Comparison of ENCODE assay signal across 10 mouse cellular contexts in the genomic region with DNA sequence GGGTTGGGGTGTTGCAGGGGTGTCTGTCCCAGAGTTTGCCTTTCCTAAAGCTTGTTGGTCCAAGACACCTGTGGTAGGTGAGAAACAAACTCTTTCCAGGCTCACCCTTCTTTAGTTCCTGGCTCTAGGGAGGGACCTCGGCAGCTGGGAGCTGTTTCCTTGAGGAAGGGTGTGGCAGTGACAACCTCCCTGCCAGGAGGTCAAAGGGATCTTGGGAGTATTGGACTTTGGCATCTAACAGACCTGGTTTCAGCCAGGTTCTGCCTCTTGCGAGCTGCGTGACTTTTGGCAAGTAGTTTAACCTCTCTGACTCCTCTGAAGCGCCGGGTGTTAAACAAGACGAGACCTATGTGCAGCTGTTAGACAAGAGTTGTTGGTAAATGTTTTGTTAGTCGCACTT. TPM values are rescaled to one million over a fixed set of nuclear protein-coding genes. Genes with fewer than 3 reads are reported as not detected.
A peak's percentile ranks its signal among the peaks of the same experiment; 100 is the strongest.
DNase-seq lines count a peak whose midpoint lies in the region; ATAC-seq and TF ChIP-seq lines count a peak whose summit lies in the region.
"Had no signal": no experiment of that assay in that cellular context is flagged by ENCODE, and none has a peak within 500 bp of the region (broad histone marks: within the 10 kb centered on the region; RNA-seq: fewer than 3 reads in every experiment).

No protein-coding gene starts in this region.

- peak overlapping the region; percentile 48 for H3ac ChIP-seq in C2C12 (ENCODE audit: control insufficient read depth, insufficient read length, low read depth)

- no peaks in the 10 kb centered on the region for H3K9me3 ChIP-seq in intestine, embryonic 15.5 days
- H3K9me3 ChIP-seq in liver, embryonic 12.5 days (replicated peaks): no peaks in the 10 kb centered on the region
- no peaks in the 10 kb centered on the region for H3K9me3 ChIP-seq in hindbrain, embryonic 11.5 days (ENCODE audit: control insufficient read depth, low read length)

- peak overlapping the region; percentile 86 for H3K27ac ChIP-seq in brown adipose tissue, adult 24 weeks (replicated peaks; ENCODE audit: low read depth, low read length)
- H3K27ac ChIP-seq in intestine, embryonic 15.5 days: peak overlapping the region; percentile 93
- H3K27ac ChIP-seq in liver, embryonic 12.5 days: peak overlapping the region; percentile 31; the same call in 1 of the 2 replicates
- no peak overlapping the region for H3K27ac ChIP-seq in hindbrain, embryonic 11.5 days (ENCODE audit: low read depth, low read length)
- H3K27ac ChIP-seq: macrophage had no signal

- H3K9ac ChIP-seq in intestine, embryonic 15.5 days: no peak overlapping the region
- H3K9ac ChIP-seq in liver, embryonic 12.5 days: no peak overlapping the region
- H3K9ac ChIP-seq in hindbrain, embryonic 11.5 days (ENCODE audit: low read depth, low read length): no peak overlapping the region

- H3K4me2 ChIP-seq in intestine, embryonic 15.5 days (replicated peaks): peak overlapping the region; percentile 52
- peak overlapping the region; percentile 13 for H3K4me2 ChIP-seq in liver, embryonic 12.5 days
- H3K4me2 ChIP-seq in hindbrain, embryonic 11.5 days (replicated peaks; ENCODE audit: low read depth, low read length): no peak overlapping the region

- WGBS in intestine, embryonic 15.5 days: 34% methylated on average over 7 of the region's 7 CpGs
- WGBS in liver, embryonic 12.5 days (ENCODE audit: insufficient replicate concordance): 74% methylated on average over 7 of the region's 7 CpGs
- WGBS in hindbrain, embryonic 11.5 days: 79% methylated on average over 7 of the region's 7 CpGs

- DNase-seq in gastrocnemius, postnatal 36 days: no peak
- DNase-seq in c-Kit-positive CD71-positive TER-119-positive erythroid progenitor cells, embryonic 14.5 days (ENCODE audit: low spot score): no peak
- DNase-seq in right cerebral cortex, adult 2 months (ENCODE audit: low spot score in 2 of 2): no peak
- DNase-seq in hindbrain, embryonic 11.5 days (ENCODE audit: low spot score): no peak

- ATAC-seq in intestine, embryonic 15.5 days: peak; percentile 76
- no peak for ATAC-seq in liver, embryonic 12.5 days
- ATAC-seq in hindbrain, embryonic 11.5 days (ENCODE audit: low FRiP score): no peak

- peaks cover 34% of the 10 kb centered on the region for H3K4me1 ChIP-seq in brown adipose tissue, adult 24 weeks (ENCODE audit: control insufficient read depth, insufficient read depth, insufficient read length, low read length)
- peaks cover 44% of the 10 kb centered on the region for H3K4me1 ChIP-seq in intestine, embryonic 15.5 days (replicated peaks)
- peaks cover 24% of the 10 kb centered on the region; the same call in 1 of the 2 replicates for H3K4me1 ChIP-seq in liver, embryonic 12.5 days
- H3K4me1 ChIP-seq in hindbrain, embryonic 11.5 days (replicated peaks; ENCODE audit: control insufficient read depth, insufficient read depth, low read length): no peaks in the 10 kb centered on the region

- intact Hi-C loops in gastrocnemius, postnatal 36 days (cut with DNase I): no loop called here

- H3K79me2 ChIP-seq in C2C12 (ENCODE audit: control insufficient read depth, insufficient read depth): peaks cover 93% of the 10 kb centered on the region

- TF ChIP-seq CTCF in C2C12 (IDR thresholded peaks at IDR 0.05; ENCODE audit: control insufficient read depth, insufficient read depth, insufficient read length): no peak

- peaks cover 50% of the 10 kb centered on the region for H3K79me3 ChIP-seq in C2C12 (ENCODE audit: low read depth)

- no peaks in the 10 kb centered on the region for H3K27me3 ChIP-seq in C2C12 (ENCODE audit: control insufficient read depth, insufficient read depth, insufficient read length)
- no peaks in the 10 kb centered on the region for H3K27me3 ChIP-seq in intestine, embryonic 15.5 days (replicated peaks)
- H3K27me3 ChIP-seq in liver, embryonic 12.5 days (replicated peaks): no peaks in the 10 kb centered on the region
- H3K27me3 ChIP-seq in hindbrain, embryonic 11.5 days (ENCODE audit: control insufficient read depth, insufficient read depth, low read length): no peaks in the 10 kb centered on the region

- H3K4me3 ChIP-seq in C2C12 (ENCODE audit: insufficient read depth, poor library complexity, severe bottlenecking): peak overlapping the region; percentile 30
- no peak overlapping the region; the same call in 1 of the 2 replicates for H3K4me3 ChIP-seq in brown adipose tissue, adult 24 weeks (ENCODE audit: insufficient read depth, low read depth, low read length)
- H3K4me3 ChIP-seq in intestine, embryonic 15.5 days (replicated peaks): peak overlapping the region; percentile 16
- peak overlapping the region; percentile 10; the same call in 1 of the 2 replicates for H3K4me3 ChIP-seq in liver, embryonic 12.5 days
- H3K4me3 ChIP-seq in hindbrain, embryonic 11.5 days (ENCODE audit: low read depth, low read length): no peak overlapping the region
- H3K4me3 ChIP-seq: erythroblast, embryonic 14.5 days had no signal

- peaks cover 24% of the 10 kb centered on the region for H3K36me3 ChIP-seq in C2C12 (ENCODE audit: control insufficient read depth, insufficient read depth)
- H3K36me3 ChIP-seq in intestine, embryonic 15.5 days: no peaks in the 10 kb centered on the region
- no peaks in the 10 kb centered on the region for H3K36me3 ChIP-seq in liver, embryonic 12.5 days
- H3K36me3 ChIP-seq in hindbrain, embryonic 11.5 days (ENCODE audit: control insufficient read depth, insufficient read depth, low read length): no peaks in the 10 kb centered on the region

TF ChIP-seq in C2C12, 6 proteins besides CTCF, POLR2A, EP300 and RAD21:
- TF ChIP-seq FOSL1 (IDR thresholded peaks at IDR 0.05; ENCODE audit: insufficient read depth, low read length, poor library complexity, severe bottlenecking): no peak
- no peak for TF ChIP-seq MYOG (IDR thresholded peaks at IDR 0.05; ENCODE audit: control insufficient read depth, extremely low read depth, insufficient read length)
- no peak for TF ChIP-seq MAX (IDR thresholded peaks at IDR 0.05)
- no peak for TF ChIP-seq USF1 (IDR thresholded peaks at IDR 0.05; ENCODE audit: low read depth)
- TF ChIP-seq MYOD1 (IDR thresholded peaks at IDR 0.05; ENCODE audit: control insufficient read depth, insufficient read length, low read depth): no peak

RNA-seq across cellular contexts. Expression of a gene that starts 29.7 kb away (rescaled TPM):
- polyA plus RNA-seq in C2C12 (2012; fragmentation: generic; extraction: Trizol): 34.6 TPM
- 7.0 and 12.5 TPM in 2 replicates for polyA plus RNA-seq in brown adipose tissue, adult 24 weeks (2012; ENCODE audit: insufficient read depth, insufficient read length, missing spikeins)
- polyA plus RNA-seq in intestine, embryonic 15.5 days (2015; fragmentation: Nextera tagmentation; extraction: Ambion mirVana): 6.2 and 6.6 TPM in 2 replicates
- polyA plus RNA-seq in liver, embryonic 12.5 days (2016; fragmentation: Nextera tagmentation; extraction: Ambion mirVana): 1.4 TPM in 2 replicates
- total RNA-seq in gastrocnemius, postnatal 36 days (2021): 1 to 10 TPM; 6.0 to 6.1 TPM
- polyA plus RNA-seq in hindbrain, embryonic 11.5 days (2014; fragmentation: Nextera tagmentation; extraction: Ambion mirVana): 4.8 and 7.2 TPM in 2 replicates
- polyA plus RNA-seq: erythroblast, embryonic 14.5 days had no signal

RNA-seq across cellular contexts. Expression of a gene that starts 41.3 kb away (rescaled TPM):
- polyA plus RNA-seq in C2C12 (2012; fragmentation: generic; extraction: Trizol): not detected
- polyA plus RNA-seq in brown adipose tissue, adult 24 weeks (2012; ENCODE audit: insufficient read depth, insufficient read length, missing spikeins): not detected in 2 replicates
- polyA plus RNA-seq in intestine, embryonic 15.5 days (2015; fragmentation: Nextera tagmentation; extraction: Ambion mirVana): 0.21 and 0.36 TPM in 2 replicates
- polyA plus RNA-seq in liver, embryonic 12.5 days (2016; fragmentation: Nextera tagmentation; extraction: Ambion mirVana): not detected in 2 replicates
- not detected for total RNA-seq in gastrocnemius, postnatal 36 days (2021)
- 0.36 and 0.39 TPM in 2 replicates for polyA plus RNA-seq in hindbrain, embryonic 11.5 days (2014; fragmentation: Nextera tagmentation; extraction: Ambion mirVana)
- polyA plus RNA-seq: erythroblast, embryonic 14.5 days; macrophage had no signal

Comparison
In these comparisons a context has a peak if more than half of its experiments do, and no peak if none do; other contexts are left out.
1. H3K4me3 ChIP-seq: peak in C2C12 (single experiment), intestine, embryonic 15.5 days (single experiment) and liver, embryonic 12.5 days (single experiment); none in brown adipose tissue, adult 24 weeks (single experiment) and hindbrain, embryonic 11.5 days (single experiment).